Mouse (Mus musculus) heart, embryonic 16.5 days (tissue): ENCODE data around the gene Ralbp1. TPM values are rescaled to one million over a fixed set of nuclear protein-coding genes. Genes with fewer than 3 reads are reported as not detected.

Experiments used
- ATAC-seq: fragments of 200-750 bp; cut with Nextera tagmentation; replicated peaks from 2 replicates; pipeline ENCODE4 v1.8.0; 2017; ENCODE audit warnings: moderate number of reproducible peaks; ENCODE audit not compliant: insufficient read depth, low FRiP score; ENCODE audit errors: extremely low read depth
- H3K27ac ChIP-seq: fragments of 300-500 bp; sonication (generic); 2 replicates; pipeline ENCODE4 v1.5.1; 2014; ENCODE audit warnings: mild to moderate bottlenecking, low read length, control low read depth, moderate library complexity
- H3K27me3 ChIP-seq: fragments of 300-500 bp; sonication (generic); 2 replicates; pipeline ENCODE4 v1.6.1; 2014; ENCODE audit warnings: low read length, mixed read lengths; ENCODE audit not compliant: control insufficient read depth, insufficient read depth
- H3K36me3 ChIP-seq: fragments of 300-500 bp; sonication (generic); 2 replicates; pipeline ENCODE4 v1.6.1; 2014; ENCODE audit not compliant: control insufficient read depth, insufficient read depth
- H3K4me1 ChIP-seq: fragments of 300-500 bp; sonication (generic); 2 replicates; pipeline ENCODE4 v1.6.1; 2014; ENCODE audit warnings: low read length, mixed read lengths; ENCODE audit not compliant: control insufficient read depth, insufficient read depth
- H3K4me2 ChIP-seq: fragments of 300-500 bp; sonication (generic); 2 replicates; pipeline ENCODE4 v1.6.1; 2014; ENCODE audit warnings: low read depth, mild to moderate bottlenecking, control low read depth, low read length
- H3K4me3 ChIP-seq: fragments of 300-500 bp; sonication (generic); 2 replicates; pipeline ENCODE4 v1.5.1; 2014; ENCODE audit warnings: mild to moderate bottlenecking, control low read depth, low read length
- H3K9ac ChIP-seq: fragments of 300-500 bp; sonication (generic); 2 replicates; pipeline ENCODE4 v1.6.1; 2014; ENCODE audit warnings: low read length, control low read depth
- H3K9me3 ChIP-seq: fragments of 300-500 bp; sonication (generic); replicated peaks from 2 replicates; pipeline ENCODE4 v1.6.1; 2016; ENCODE audit warnings: low read length; ENCODE audit not compliant: control insufficient read depth
- WGBS: fragments of 180-500 bp; shearing (Covaris S2); extraction: QIAGEN DNeasy Blood & Tissue Kit; methylation state at CpG from one replicate; pipeline ENCODE4 v1.1.7; 2014; 5-methylcytosine and 5-hydroxymethylcytosine counted together
- polyA plus RNA-seq: library from polyadenylated mRNA; unstranded; fragments of >200 nt; fragmentation: Nextera tagmentation; extraction: Ambion mirVana; gene quantifications from 2 replicates; pipeline ENCODE4 v1.2.1, GENCODE M21; 2015

The Ralbp1 gene
- polyA plus RNA-seq, 1 experiment from 2014 or later = 54.8 TPM

DNA sequence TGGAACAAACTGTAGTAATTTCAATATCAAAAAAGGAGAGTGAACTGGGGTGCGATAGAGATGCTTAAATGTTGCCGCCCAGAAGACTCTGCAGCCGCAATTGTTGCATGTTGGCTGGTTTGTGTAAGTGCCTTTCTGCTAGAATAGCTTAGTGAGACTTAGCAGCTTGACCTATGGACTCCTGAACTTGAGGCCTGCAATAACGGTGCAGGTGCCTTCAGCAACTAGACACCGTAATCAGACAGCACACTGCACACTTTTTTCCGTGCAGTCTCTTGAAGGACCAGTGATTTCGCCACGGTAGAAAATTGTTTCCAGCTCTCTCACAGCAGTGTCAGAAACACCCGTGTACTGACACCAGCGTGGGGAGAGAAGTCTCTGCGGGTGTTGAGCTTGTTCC is 56.6 kb downstream of the Ralbp1 start:
- Histone ChIP-seq H3K9ac (no peak overlapping the region), H3K27ac (no peak overlapping the region), H3K9me3 (no peaks in the 10 kb centered on the region), H3K4me1 (no peaks in the 10 kb centered on the region), H3K4me3 (no peak overlapping the region), H3K27me3 (no peaks in the 10 kb centered on the region), H3K4me2 (no peak overlapping the region), H3K36me3 (peaks cover 40% of the 10 kb centered on the region)
- 89% methylated on average over 11 of the region's 11 CpGs for WGBS
- ATAC-seq = no peak

DNA sequence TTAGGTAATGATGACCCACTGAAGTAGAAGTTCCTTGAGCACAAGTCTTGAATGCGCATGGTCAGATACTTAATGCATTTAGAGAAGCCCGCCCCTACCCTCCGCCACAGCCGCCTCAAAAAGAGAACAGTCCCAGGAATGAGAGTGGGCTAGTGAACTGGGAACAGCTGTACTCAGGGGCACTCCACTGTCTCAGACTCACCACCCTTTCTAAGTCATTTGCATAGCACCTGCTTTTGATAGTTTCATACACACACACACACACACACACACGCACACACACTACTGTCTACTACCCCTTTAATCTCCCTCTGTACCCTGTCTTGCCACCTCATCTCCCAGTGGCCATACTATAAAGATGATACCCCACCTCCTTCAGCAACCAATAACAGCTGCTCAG is 57.7 kb downstream of the Ralbp1 start:
- no peak overlapping the region for H3K4me3 ChIP-seq
- no peaks in the 10 kb centered on the region for H3K27me3 ChIP-seq
- no peak overlapping the region for H3K9ac ChIP-seq
- no peak for ATAC-seq
- H3K4me1 ChIP-seq = no peaks in the 10 kb centered on the region
- WGBS = 87% methylated on average over 5 of the region's 5 CpGs
- peaks cover 30% of the 10 kb centered on the region for H3K36me3 ChIP-seq
- no peak overlapping the region for H3K4me2 ChIP-seq
- H3K27ac ChIP-seq = no peak overlapping the region
- no peaks in the 10 kb centered on the region for H3K9me3 ChIP-seq

DNA sequence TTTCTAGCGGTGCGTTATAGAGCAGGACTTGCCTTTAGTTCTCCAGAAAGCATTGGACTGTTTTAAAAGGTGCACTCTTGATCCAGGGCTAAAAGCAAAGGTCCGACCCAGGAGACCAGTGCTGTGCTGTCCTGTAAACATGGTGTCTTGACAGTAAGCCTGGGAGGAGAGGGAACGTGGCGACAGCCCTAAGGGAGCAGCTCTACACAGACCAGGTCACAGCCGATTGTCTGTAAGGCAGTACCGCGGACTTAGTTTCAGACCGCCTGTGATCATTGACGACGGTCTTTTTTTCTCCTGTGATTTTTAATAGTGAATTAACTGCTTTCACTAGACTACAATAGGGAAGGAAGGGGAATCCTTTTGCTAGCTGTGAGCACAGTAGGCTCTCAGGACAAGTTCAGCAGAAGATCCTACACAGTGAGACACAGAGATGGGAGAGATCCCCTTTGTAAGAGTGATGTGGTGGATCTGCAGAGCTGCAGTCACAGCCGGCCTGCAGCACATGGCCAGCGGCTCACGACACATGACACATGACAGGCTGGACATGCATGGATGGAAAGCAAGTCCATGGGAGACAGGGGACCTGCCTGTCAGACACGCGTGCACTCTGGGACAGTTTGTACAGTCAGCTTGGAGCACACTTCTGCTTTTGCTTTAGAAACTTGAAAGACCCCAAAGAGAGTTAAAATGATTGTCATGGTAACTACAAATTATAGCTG is 58.3 kb downstream of the Ralbp1 start:
- Histone ChIP-seq H3K27me3 (no peaks in the 10 kb centered on the region), H3K4me2 (no peak overlapping the region), H3K4me3 (no peak overlapping the region), H3K27ac (no peak overlapping the region), H3K9me3 (no peaks in the 10 kb centered on the region), H3K36me3 (peaks cover 28% of the 10 kb centered on the region), H3K4me1 (no peaks in the 10 kb centered on the region), H3K9ac (no peak overlapping the region)
- 82% methylated on average over 16 of the region's 16 CpGs for WGBS
- ATAC-seq = no peak

DNA sequence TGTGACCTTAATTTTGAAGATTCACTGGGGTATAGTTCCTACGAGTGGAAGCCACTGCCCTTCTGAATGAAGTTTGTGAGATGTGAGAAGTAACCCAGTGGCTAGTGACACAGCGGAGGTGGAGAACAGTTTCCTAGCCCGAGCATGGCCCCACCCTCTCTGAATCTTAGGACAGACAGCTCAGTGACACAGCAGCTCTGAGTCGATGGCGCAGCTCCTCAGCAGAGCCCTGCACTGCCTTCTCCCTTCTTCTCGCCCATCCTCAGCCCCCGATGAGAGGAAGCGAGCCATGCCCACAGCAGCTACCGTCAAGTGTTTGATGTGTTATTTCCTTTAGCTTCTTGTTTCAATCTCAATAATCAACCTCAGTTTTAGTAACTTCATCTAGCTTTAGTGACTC is 59.3 kb downstream of the Ralbp1 start:
- Histone ChIP-seq H3K4me1 (no peaks in the 10 kb centered on the region), H3K27ac (no peak overlapping the region), H3K36me3 (peaks cover 21% of the 10 kb centered on the region), H3K4me2 (no peak overlapping the region), H3K9ac (no peak overlapping the region), H3K27me3 (no peaks in the 10 kb centered on the region), H3K4me3 (no peak overlapping the region), H3K9me3 (no peaks in the 10 kb centered on the region)
- ATAC-seq = no peak
- 70% methylated on average over 9 of the region's 9 CpGs for WGBS

- Histone ChIP-seq H3K9me3 (no peaks in the 10 kb centered on the region), H3K27ac (no peak overlapping the region), H3K4me3 (no peak overlapping the region), H3K27me3 (no peaks in the 10 kb centered on the region), H3K9ac (no peak overlapping the region), H3K4me1 (peaks cover 10% of the 10 kb centered on the region), H3K36me3 (peaks cover 18% of the 10 kb centered on the region), H3K4me2 (no peak overlapping the region)
- no peak for ATAC-seq
- WGBS = 78% methylated on average over 10 of the region's 10 CpGs
Observed at GRCm38 (mm10) chr17:65824246-65824645, 61.4 kb downstream of the Ralbp1 start.

DNA sequence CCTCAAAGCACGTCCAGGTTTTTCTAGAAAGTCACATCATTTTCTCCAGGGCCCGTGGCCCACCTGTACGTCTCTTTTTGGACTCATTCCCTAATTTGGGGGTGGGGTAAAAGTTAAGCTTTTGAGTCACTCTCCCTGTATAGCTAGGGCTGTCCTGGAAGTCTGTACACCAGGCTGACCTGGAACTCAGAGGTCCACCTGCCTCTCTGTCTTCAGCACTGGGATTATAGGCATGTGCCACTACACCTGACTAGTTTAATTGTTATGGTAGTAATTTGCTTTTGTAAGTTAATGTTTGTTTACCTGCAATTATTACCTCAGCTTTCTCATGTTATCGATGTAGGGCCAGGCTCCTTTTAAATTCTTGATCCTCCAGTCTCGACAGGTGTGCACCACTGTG is 63.2 kb downstream of the Ralbp1 start:
- no peaks in the 10 kb centered on the region for H3K27me3 ChIP-seq
- no peak overlapping the region for H3K27ac ChIP-seq
- no peaks in the 10 kb centered on the region for H3K9me3 ChIP-seq
- H3K9ac ChIP-seq = no peak overlapping the region
- H3K4me2 ChIP-seq = no peak overlapping the region
- WGBS = 93% methylated on average over 5 of the region's 5 CpGs
- H3K4me3 ChIP-seq = no peak overlapping the region
- peaks cover 19% of the 10 kb centered on the region for H3K36me3 ChIP-seq
- ATAC-seq = no peak
- H3K4me1 ChIP-seq = peaks cover 10% of the 10 kb centered on the region

GRCm38 (mm10) chr17:65820197-65820596 is 65.4 kb downstream of the Ralbp1 start:
- Histone ChIP-seq H3K36me3 (peaks cover 34% of the 10 kb centered on the region), H3K4me3 (no peak overlapping the region), H3K27ac (no peak overlapping the region), H3K9ac (no peak overlapping the region), H3K4me2 (no peak overlapping the region), H3K9me3 (no peaks in the 10 kb centered on the region), H3K27me3 (no peaks in the 10 kb centered on the region), H3K4me1 (peaks cover 10% of the 10 kb centered on the region)
- 48% methylated on average over 5 of the region's 5 CpGs for WGBS
- ATAC-seq = no peak

- no peak for ATAC-seq
Observed at GRCm38 (mm10) chr17:65813763-65814162, 71.8 kb downstream of the Ralbp1 start.

DNA sequence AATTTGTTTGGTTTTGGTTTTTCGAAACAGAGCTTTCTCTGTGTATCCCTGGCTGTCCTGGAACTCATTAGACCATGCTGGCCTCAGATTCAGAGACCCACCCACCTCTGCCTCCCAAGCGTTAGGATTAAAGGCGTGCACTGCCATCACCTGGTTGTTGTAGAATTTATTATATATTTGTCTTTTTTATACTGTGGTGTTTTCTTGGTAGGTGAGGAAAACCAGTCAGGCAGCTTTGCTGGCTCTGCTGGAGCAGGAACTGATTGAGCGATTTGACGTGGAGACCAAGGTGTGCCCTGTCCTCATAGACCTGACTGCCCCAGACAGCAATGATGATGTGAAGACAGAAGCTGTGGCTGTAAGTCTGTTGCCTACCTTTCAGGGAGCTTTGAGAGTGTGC is 74.6 kb downstream of the Ralbp1 start:
- Histone ChIP-seq H3K4me3 (no peak overlapping the region), H3K27me3 (no peaks in the 10 kb centered on the region), H3K9ac (no peak overlapping the region), H3K4me1 (no peaks in the 10 kb centered on the region; the same call in 1 of the 2 replicates), H3K9me3 (no peaks in the 10 kb centered on the region), H3K27ac (no peak overlapping the region), H3K36me3 (peaks cover 39% of the 10 kb centered on the region), H3K4me2 (no peak overlapping the region)
- ATAC-seq = no peak
- 86% methylated on average over 5 of the region's 5 CpGs for WGBS

More at GRCm38 (mm10) chr17:65813763-65814162, 71.8 kb downstream of the Ralbp1 start:
- Histone ChIP-seq H3K4me3 (no peak overlapping the region), H3K9ac (no peak overlapping the region), H3K36me3 (peaks cover 58% of the 10 kb centered on the region), H3K27me3 (no peaks in the 10 kb centered on the region), H3K27ac (no peak overlapping the region), H3K4me2 (no peak overlapping the region), H3K4me1 (no peaks in the 10 kb centered on the region; the same call in 1 of the 2 replicates), H3K9me3 (no peaks in the 10 kb centered on the region)
- WGBS = 88% methylated on average over 8 of the region's 8 CpGs
